ENCODE assay signal across 24 mouse cellular contexts in genomic region chr11:84496901-84497300, GRCm38 (mm10). TPM values are rescaled to one million over a fixed set of nuclear protein-coding genes. Genes with fewer than 3 reads are reported as not detected.
DNase-seq lines count a peak whose midpoint lies in the region; ATAC-seq and TF ChIP-seq lines count a peak whose summit lies in the region.
"Had no signal": no experiment of that assay in that cellular context is flagged by ENCODE, and none has a peak within 500 bp of the region (broad histone marks: within the 10 kb centered on the region; RNA-seq: fewer than 3 reads in every experiment).

No protein-coding gene starts in this region.

- H3K4me1 ChIP-seq in liver, adult 2 months (ENCODE audit: control insufficient read depth, insufficient read depth, low read length) = no peaks in the 10 kb centered on the region
- H3K4me1 ChIP-seq in liver, embryonic 12.5 days = no peaks in the 10 kb centered on the region
- peaks cover 13% of the 10 kb centered on the region for H3K4me1 ChIP-seq in neural tube, embryonic 13.5 days (replicated peaks)
- H3K4me1 ChIP-seq: embryonic facial prominence, embryonic 13.5 days; heart, embryonic 13.5 days had no signal

- H3K27me3 ChIP-seq in liver, adult 2 months (ENCODE audit: control insufficient read depth, insufficient read depth, low read length) = no peaks in the 10 kb centered on the region
- no peaks in the 10 kb centered on the region for H3K27me3 ChIP-seq in liver, embryonic 12.5 days (replicated peaks)
- no peaks in the 10 kb centered on the region for H3K27me3 ChIP-seq in neural tube, embryonic 13.5 days
- H3K27me3 ChIP-seq: CH12.LX; embryonic facial prominence, embryonic 13.5 days; heart, embryonic 13.5 days; Patski had no signal

- H3K9ac ChIP-seq in liver, adult 2 months (ENCODE audit: low read depth, low read length) = no peak overlapping the region
- no peak overlapping the region for H3K9ac ChIP-seq in liver, embryonic 12.5 days
- H3K9ac ChIP-seq in neural tube, embryonic 13.5 days = no peak overlapping the region
- H3K9ac ChIP-seq: embryonic facial prominence, embryonic 13.5 days; heart, embryonic 13.5 days had no signal

- no peak overlapping the region for H3K4me2 ChIP-seq in liver, embryonic 12.5 days
- no peak overlapping the region for H3K4me2 ChIP-seq in neural tube, embryonic 13.5 days
- H3K4me2 ChIP-seq: embryonic facial prominence, embryonic 13.5 days; heart, embryonic 13.5 days had no signal

- ATAC-seq in liver, embryonic 12.5 days = no peak
- no peak for ATAC-seq in neural tube, embryonic 13.5 days (ENCODE audit: low read depth)
- ATAC-seq: activated CD4-positive, CD25-positive, alpha-beta regulatory T cell, adult 4 months; forebrain, embryonic 16.5 days; hindbrain, postnatal 0 days; Patski had no signal

- DNase-seq in heart, adult 11 months = peak; percentile 53
- no peak for DNase-seq in heart, adult 9 months (ENCODE audit: low spot score in 2 of 2)
- DNase-seq in liver, adult 2 months (ENCODE audit: extremely low read depth, low read depth, low spot score) = peak; percentile 45
- no peak for DNase-seq in neural tube, embryonic 10.5 days (ENCODE audit: extremely low spot score, low spot score)
- no peak for DNase-seq in frontal cortex, postnatal 25 days (ENCODE audit: low spot score in 2 of 2)
- DNase-seq: adrenal gland, postnatal 14 days; cerebellum, adult 18-20 months; cerebellum, adult 9-11 months; cerebellum, postnatal 36 days; gastrocnemius, postnatal 14 days; heart, postnatal 36 days had no signal

- no peak overlapping the region for H3K27ac ChIP-seq in liver, adult 2 months (replicated peaks; ENCODE audit: insufficient read depth, low read depth, low read length)
- H3K27ac ChIP-seq in liver, embryonic 12.5 days = no peak overlapping the region
- peak overlapping the region; percentile 49; the same call in 1 of the 2 replicates for H3K27ac ChIP-seq in neural tube, embryonic 13.5 days (replicated peaks)
- H3K27ac ChIP-seq: embryonic facial prominence, embryonic 13.5 days; heart, embryonic 13.5 days; hindbrain, postnatal 0 days had no signal

- no peak for TF ChIP-seq POLR2A in liver, adult 2 months (IDR thresholded peaks at IDR 0.05; ENCODE audit: extremely low read depth, insufficient read depth, low read length)

- peaks cover 10% of the 10 kb centered on the region for H3K36me3 ChIP-seq in liver, adult 2 months (ENCODE audit: control insufficient read depth, insufficient read depth, low read length)
- peaks cover 60% of the 10 kb centered on the region for H3K36me3 ChIP-seq in liver, embryonic 12.5 days
- H3K36me3 ChIP-seq in neural tube, embryonic 13.5 days = peaks cover 27% of the 10 kb centered on the region

- H3K79me2 ChIP-seq in liver, adult 2 months (ENCODE audit: control insufficient read depth, insufficient read depth, low read length) = no peaks in the 10 kb centered on the region; the same call in 1 of the 2 replicates

- no peak overlapping the region for H3K4me3 ChIP-seq in liver, adult 2 months (ENCODE audit: insufficient read depth, low read depth, low read length)
- H3K4me3 ChIP-seq in liver, embryonic 12.5 days = no peak overlapping the region
- no peak overlapping the region for H3K4me3 ChIP-seq in neural tube, embryonic 13.5 days
- H3K4me3 ChIP-seq: embryonic facial prominence, embryonic 13.5 days; heart, embryonic 13.5 days had no signal

- H3K9me3 ChIP-seq in liver, embryonic 12.5 days (replicated peaks) = no peaks in the 10 kb centered on the region
- no peaks in the 10 kb centered on the region for H3K9me3 ChIP-seq in neural tube, embryonic 13.5 days
- H3K9me3 ChIP-seq: embryonic facial prominence, embryonic 13.5 days; heart, embryonic 13.5 days had no signal

- TF ChIP-seq CTCF in liver, adult 2 months (IDR thresholded peaks at IDR 0.05; ENCODE audit: low read depth, low read length) = no peak

RNA-seq across cellular contexts. Expression of gene Aatf, which starts 16.4 kb away (rescaled TPM):
- 11.5 and 14.0 TPM in 2 replicates for total RNA-seq in liver, adult 2 months (2014; rRNA removed)
- polyA plus RNA-seq in liver, adult 2 months (2012; rRNA removed) = 3.1 and 3.9 TPM in 2 replicates
- 59.2 and 59.9 TPM in 2 replicates for polyA plus RNA-seq in liver, embryonic 12.5 days (2016; fragmentation: Nextera tagmentation; extraction: Ambion mirVana)
- 50.0 and 51.7 TPM in 2 replicates for polyA plus RNA-seq in neural tube, embryonic 13.5 days (2015; fragmentation: Nextera tagmentation; extraction: Ambion mirVana)

RNA-seq across cellular contexts. Expression of gene Lhx1, which starts 28.4 kb away (rescaled TPM):
- not detected in 2 replicates for total RNA-seq in liver, adult 2 months (2014; rRNA removed)
- not detected in 2 replicates for polyA plus RNA-seq in liver, adult 2 months (2012; rRNA removed)
- polyA plus RNA-seq in liver, embryonic 12.5 days (2016; fragmentation: Nextera tagmentation; extraction: Ambion mirVana) = not detected in 2 replicates
- 50.0 and 58.8 TPM in 2 replicates for polyA plus RNA-seq in neural tube, embryonic 13.5 days (2015; fragmentation: Nextera tagmentation; extraction: Ambion mirVana)
- total RNA-seq: adrenal gland, adult 18-20 months; adrenal gland, postnatal 14 days; gastrocnemius, adult 18-20 months; gastrocnemius, postnatal 14 days; heart, adult 8-10 months; heart, postnatal 36 days had no signal
- polyA plus RNA-seq: activated CD4-positive, CD25-positive, alpha-beta regulatory T cell, adult 4 months; heart, embryonic 13.5 days; heart, postnatal 0 days had no signal

Comparison
In these comparisons a context has a peak if more than half of its experiments do, and no peak if none do; other contexts are left out.
1. DNase-seq: peak in heart, adult 11 months (single experiment) and liver, adult 2 months (single experiment); none in heart, adult 9 months (0 of 2), neural tube, embryonic 10.5 days (single experiment) and frontal cortex, postnatal 25 days (0 of 2).
2. RNA of gene Aatf, which starts 16.4 kb away (polyA plus RNA-seq): 59.2 to 59.9 TPM in liver, embryonic 12.5 days and 50.0 to 51.7 TPM in neural tube, embryonic 13.5 days; 3.1 to 3.9 TPM in liver, adult 2 months; every median in the first group is over 10 times any median in the second.
3. RNA of gene Lhx1, which starts 28.4 kb away (polyA plus RNA-seq): 50.0 to 58.8 TPM in neural tube, embryonic 13.5 days; not detected in liver, embryonic 12.5 days and not detected in liver, adult 2 months; every median in the first group is over 10 times any median in the second.